Mouse (Mus musculus): Measurements from ENCODE around the gene Xdh. TPM values are rescaled to one million over a fixed set of nuclear protein-coding genes. Genes with fewer than 3 reads are reported as not detected.
"Not testable (repeated sequence)": the region's sequence is repeated elsewhere in the genome, so short reads cannot be mapped to it uniquely, and the experiment has no call there.

Xdh gene
- polyA plus RNA-seq, 1 experiment from 2014 or later: 0.33 TPM

GRCm38 (mm10) chr17:73847399-73847798 lies 102.6 kb downstream of the Xdh start:
- 96% methylated on average over 1 of the region's 1 CpGs for WGBS
- H3K4me1 ChIP-seq (ENCODE audit: control insufficient read depth, insufficient read depth, low read length): no peaks in the 10 kb centered on the region
- no peak for ATAC-seq (ENCODE audit: insufficient read depth, low FRiP score, low TSS enrichment)
- H3K36me3 ChIP-seq (ENCODE audit: control insufficient read depth, insufficient read depth, low read length): no peaks in the 10 kb centered on the region
- H3K27ac ChIP-seq (ENCODE audit: low read depth, low read length): no peak overlapping the region
- no peaks in the 10 kb centered on the region for H3K9me3 ChIP-seq (ENCODE audit: control insufficient read depth, low read length)
- H3K4me2 ChIP-seq (ENCODE audit: low read depth): no peak overlapping the region
- H3K9ac ChIP-seq (ENCODE audit: low read length): no peak overlapping the region
- H3K4me3 ChIP-seq (ENCODE audit: low read depth, low read length): no peak overlapping the region
- no peaks in the 10 kb centered on the region for H3K27me3 ChIP-seq (ENCODE audit: control insufficient read depth, insufficient read depth, low read length)
- no peak for DNase-seq (ENCODE audit: low spot score)

DNA sequence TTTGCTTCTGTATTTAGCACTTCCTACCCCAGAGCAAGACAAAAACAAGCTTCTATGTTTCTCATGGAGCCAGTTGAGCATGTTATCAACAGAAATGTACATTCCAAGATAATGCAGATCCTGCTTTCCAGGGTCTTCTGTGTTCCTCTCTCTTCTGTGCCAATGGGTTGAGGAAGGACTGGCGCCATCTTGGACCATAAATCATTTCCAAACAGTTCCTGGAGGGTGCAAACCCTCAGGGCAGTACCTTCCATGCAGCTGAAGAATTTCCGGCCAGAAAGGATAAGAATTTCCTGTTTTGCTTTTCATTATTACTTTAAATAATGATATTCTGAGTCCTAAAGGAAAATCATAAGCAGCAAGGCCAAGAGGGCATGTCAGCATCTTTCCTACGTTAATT lies 104.4 kb downstream of the Xdh start:
- Histone ChIP-seq H3K4me3 (ENCODE audit: low read depth, low read length) (no peak overlapping the region), H3K9me3 (ENCODE audit: control insufficient read depth, low read length) (no peaks in the 10 kb centered on the region), H3K4me2 (ENCODE audit: low read depth) (no peak overlapping the region), H3K4me1 (ENCODE audit: control insufficient read depth, insufficient read depth, low read length) (no peaks in the 10 kb centered on the region), H3K27ac (ENCODE audit: low read depth, low read length) (no peak overlapping the region), H3K36me3 (ENCODE audit: control insufficient read depth, insufficient read depth, low read length) (no peaks in the 10 kb centered on the region), H3K9ac (ENCODE audit: low read length) (no peak overlapping the region), H3K27me3 (ENCODE audit: control insufficient read depth, insufficient read depth, low read length) (no peaks in the 10 kb centered on the region)
- WGBS: 84% methylated on average over 3 of the region's 3 CpGs
- ATAC-seq (ENCODE audit: insufficient read depth, low FRiP score, low TSS enrichment) (no peak), DNase-seq (ENCODE audit: low spot score) (no peak)

DNA sequence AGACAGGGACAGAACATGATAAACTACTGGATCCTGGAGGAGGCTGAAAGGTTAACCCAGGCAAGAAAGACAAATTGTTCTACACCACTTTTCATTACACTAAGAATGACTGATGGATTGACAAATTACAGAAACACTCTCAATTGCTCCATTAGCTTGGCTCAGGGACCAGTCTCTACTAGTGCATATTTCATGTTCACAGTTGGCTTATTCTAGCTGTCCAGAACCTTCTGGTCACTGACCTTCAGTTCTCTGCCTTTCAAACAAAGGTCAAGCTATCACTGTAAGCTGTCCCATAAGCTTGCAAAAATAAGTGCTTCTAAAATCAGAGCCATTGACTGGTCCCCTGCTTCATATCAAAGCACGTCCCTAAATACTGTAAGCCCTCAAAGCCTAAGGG lies 107.0 kb downstream of the Xdh start:
- ATAC-seq (ENCODE audit: insufficient read depth, low FRiP score, low TSS enrichment) (no peak), DNase-seq (ENCODE audit: low spot score) (no peak)
- no peak overlapping the region for H3K9ac ChIP-seq (ENCODE audit: low read length)
- no peaks in the 10 kb centered on the region for H3K36me3 ChIP-seq (ENCODE audit: control insufficient read depth, insufficient read depth, low read length)
- H3K27me3 ChIP-seq (ENCODE audit: control insufficient read depth, insufficient read depth, low read length): no peaks in the 10 kb centered on the region
- H3K4me3 ChIP-seq (ENCODE audit: low read depth, low read length): no peak overlapping the region
- no peak overlapping the region for H3K27ac ChIP-seq (ENCODE audit: low read depth, low read length)
- H3K9me3 ChIP-seq (ENCODE audit: control insufficient read depth, low read length): no peaks in the 10 kb centered on the region
- H3K4me1 ChIP-seq (ENCODE audit: control insufficient read depth, insufficient read depth, low read length): no peaks in the 10 kb centered on the region
- WGBS: 92% methylated on average over 1 of the region's 1 CpGs
- no peak overlapping the region for H3K4me2 ChIP-seq (ENCODE audit: low read depth)

DNA sequence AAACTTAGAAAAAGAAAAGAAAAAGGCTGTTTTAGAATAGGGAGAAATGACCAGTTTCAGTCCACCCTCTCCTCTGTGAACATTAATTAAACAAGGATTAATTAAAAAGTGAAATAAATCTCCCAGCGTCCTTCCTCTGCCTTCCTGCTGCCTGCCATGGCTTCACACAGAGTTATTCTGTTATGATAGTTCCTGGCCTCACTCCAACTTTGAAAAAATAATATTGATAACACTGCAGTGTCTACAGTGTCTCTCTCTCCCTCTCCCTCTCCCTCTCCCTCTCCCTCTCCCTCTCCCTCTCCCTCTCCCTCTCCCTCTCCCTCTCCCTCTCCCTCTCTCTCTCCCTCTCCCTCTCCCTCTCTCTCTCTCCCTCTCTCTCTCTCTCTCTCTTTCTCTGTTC lies 110.1 kb downstream of the Xdh start:
- H3K27ac ChIP-seq (ENCODE audit: low read depth, low read length); H3K4me1 ChIP-seq (ENCODE audit: control insufficient read depth, insufficient read depth, low read length); H3K4me3 ChIP-seq (ENCODE audit: low read depth, low read length); H3K36me3 ChIP-seq (ENCODE audit: control insufficient read depth, insufficient read depth, low read length); DNase-seq (ENCODE audit: low spot score); H3K9me3 ChIP-seq (ENCODE audit: control insufficient read depth, low read length); H3K27me3 ChIP-seq (ENCODE audit: control insufficient read depth, insufficient read depth, low read length); H3K9ac ChIP-seq (ENCODE audit: low read length); ATAC-seq (ENCODE audit: insufficient read depth, low FRiP score, low TSS enrichment); H3K4me2 ChIP-seq (ENCODE audit: low read depth): not testable (repeated sequence)
- 56% methylated on average over 1 of the region's 1 CpGs for WGBS

GRCm38 (mm10) chr17:73839086-73839835 lies 110.7 kb downstream of the Xdh start:
- no peak overlapping the region for H3K9ac ChIP-seq (ENCODE audit: low read length)

DNA sequence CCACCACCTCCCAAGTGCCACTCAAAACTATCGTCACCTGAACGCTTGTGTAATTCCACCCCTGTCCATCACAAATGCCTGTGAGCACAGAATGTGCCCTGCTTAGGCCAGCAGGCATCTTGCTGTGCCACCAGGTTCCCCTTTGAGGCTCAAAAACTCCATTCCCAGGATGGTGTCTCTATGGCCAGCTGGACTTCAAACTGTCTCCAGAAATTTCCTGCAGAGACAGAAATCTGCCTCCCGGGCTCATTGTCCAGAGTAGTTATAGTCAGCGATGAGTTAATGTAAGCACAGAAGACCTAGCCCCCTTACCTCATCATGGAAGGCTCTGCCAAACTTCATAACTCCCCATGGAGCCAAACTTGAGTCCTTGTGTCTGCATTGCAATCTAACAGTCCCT lies 112.8 kb downstream of the Xdh start:
- Histone ChIP-seq H3K9me3 (ENCODE audit: control insufficient read depth, low read length) (no peaks in the 10 kb centered on the region), H3K4me1 (ENCODE audit: control insufficient read depth, insufficient read depth, low read length) (no peaks in the 10 kb centered on the region), H3K27me3 (ENCODE audit: control insufficient read depth, insufficient read depth, low read length) (no peaks in the 10 kb centered on the region), H3K36me3 (ENCODE audit: control insufficient read depth, insufficient read depth, low read length) (no peaks in the 10 kb centered on the region), H3K9ac (ENCODE audit: low read length) (no peak overlapping the region), H3K4me3 (ENCODE audit: low read depth, low read length) (no peak overlapping the region), H3K4me2 (ENCODE audit: low read depth) (no peak overlapping the region), H3K27ac (ENCODE audit: low read depth, low read length) (no peak overlapping the region)
- no peak for ATAC-seq (ENCODE audit: insufficient read depth, low FRiP score, low TSS enrichment)
- DNase-seq (ENCODE audit: low spot score): no peak
- WGBS: 89% methylated on average over 4 of the region's 4 CpGs

More at GRCm38 (mm10) chr17:73839086-73839835, 110.7 kb downstream of the Xdh start:
- no peak overlapping the region for H3K4me3 ChIP-seq (ENCODE audit: low read depth, low read length)
- no peaks in the 10 kb centered on the region for H3K9me3 ChIP-seq (ENCODE audit: control insufficient read depth, low read length)
- H3K27ac ChIP-seq (ENCODE audit: low read depth, low read length): no peak overlapping the region
- 59% methylated on average over 3 of the region's 3 CpGs for WGBS
- no peak for DNase-seq (ENCODE audit: low spot score)
- no peaks in the 10 kb centered on the region for H3K4me1 ChIP-seq (ENCODE audit: control insufficient read depth, insufficient read depth, low read length)
- no peak overlapping the region for H3K4me2 ChIP-seq (ENCODE audit: low read depth)
- no peaks in the 10 kb centered on the region for H3K36me3 ChIP-seq (ENCODE audit: control insufficient read depth, insufficient read depth, low read length)
- H3K27me3 ChIP-seq (ENCODE audit: control insufficient read depth, insufficient read depth, low read length): no peaks in the 10 kb centered on the region
- ATAC-seq (ENCODE audit: insufficient read depth, low FRiP score, low TSS enrichment): no peak

DNA sequence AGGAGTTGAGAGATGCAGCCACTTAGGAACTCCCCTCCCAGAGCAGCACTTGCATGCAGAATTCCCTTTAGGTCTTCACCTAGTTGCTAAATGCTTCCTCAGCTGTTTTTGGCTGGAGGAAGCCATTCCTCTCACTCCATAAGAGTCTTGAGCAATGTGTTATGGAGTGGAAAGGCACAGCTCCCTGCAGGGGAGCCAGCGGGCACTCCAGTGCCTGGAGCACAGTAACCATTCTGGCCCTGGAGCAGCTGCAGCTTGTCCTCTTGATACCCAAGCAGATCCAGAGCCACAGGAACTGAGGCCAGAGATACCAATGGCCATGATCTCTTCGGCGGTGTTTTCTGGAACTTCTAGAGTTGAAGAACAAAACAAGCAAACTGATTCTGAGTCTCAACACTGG lies 113.4 kb downstream of the Xdh start:
- H3K9me3 ChIP-seq (ENCODE audit: control insufficient read depth, low read length): no peaks in the 10 kb centered on the region
- no peak overlapping the region for H3K4me3 ChIP-seq (ENCODE audit: low read depth, low read length)
- no peak overlapping the region for H3K27ac ChIP-seq (ENCODE audit: low read depth, low read length)
- no peak overlapping the region for H3K9ac ChIP-seq (ENCODE audit: low read length)
- no peak for ATAC-seq (ENCODE audit: insufficient read depth, low FRiP score, low TSS enrichment)
- H3K36me3 ChIP-seq (ENCODE audit: control insufficient read depth, insufficient read depth, low read length): no peaks in the 10 kb centered on the region
- no peak overlapping the region for H3K4me2 ChIP-seq (ENCODE audit: low read depth)
- no peaks in the 10 kb centered on the region for H3K4me1 ChIP-seq (ENCODE audit: control insufficient read depth, insufficient read depth, low read length)
- no peaks in the 10 kb centered on the region for H3K27me3 ChIP-seq (ENCODE audit: control insufficient read depth, insufficient read depth, low read length)
- no peak for DNase-seq (ENCODE audit: low spot score)
- 94% methylated on average over 3 of the region's 3 CpGs for WGBS

Other genes starting within 250 kb of the Xdh start
- 9.5 TPM in 2 replicates for gene Galnt14, start 239.7 kb downstream of the Xdh start, polyA plus RNA-seq (2014; fragmentation: Nextera tagmentation; extraction: Ambion mirVana)
- 12.7 and 14.2 TPM in 2 replicates for gene Ehd3, start 146.1 kb downstream of the Xdh start, polyA plus RNA-seq (2014; fragmentation: Nextera tagmentation; extraction: Ambion mirVana)
- gene Srd5a2, start 97.7 kb upstream of the Xdh start, polyA plus RNA-seq (2014; fragmentation: Nextera tagmentation; extraction: Ambion mirVana): 0.61 and 1.4 TPM in 2 replicates

Measured in neural tube, embryonic 11.5 days (tissue).